Mouse (Mus musculus) neutrophil, adult 5-6 weeks (primary cell): Measurements from ENCODE around the gene Lrrc38. TPM values are rescaled to one million over a fixed set of nuclear protein-coding genes. Genes with fewer than 3 reads are reported as not detected.

Experiments
- total RNA-seq: library from RNA; stranded (forward); fragments of 200-1000 nt; gene quantifications from 2 replicates; pipeline ENCODE4 v1.2.3, GENCODE M21; 2017

Lrrc38 gene
- total RNA-seq, 1 experiment from 2014 or later: not detected

Other genes starting within 250 kb of the Lrrc38 start
- 66.9 and 68.1 TPM in 2 replicates for gene Prdm2, start 136.8 kb upstream of the Lrrc38 start, total RNA-seq
- gene Pdpn, start 50.2 kb upstream of the Lrrc38 start, total RNA-seq: not detected in 2 replicates
- not detected in 2 replicates for gene Pramel1, start 44.7 kb downstream of the Lrrc38 start, total RNA-seq
- gene Pramef8, start 62.7 kb downstream of the Lrrc38 start, total RNA-seq: 35.0 and 43.8 TPM in 2 replicates
- not detected in 2 replicates for gene Oog4, start 100.6 kb downstream of the Lrrc38 start, total RNA-seq
- gene Gm13043, start 161.6 kb downstream of the Lrrc38 start, total RNA-seq: not detected in 2 replicates
- not detected in 2 replicates for gene Gm13040, start 186.2 kb downstream of the Lrrc38 start, total RNA-seq
- gene BC080695, start 201.9 kb downstream of the Lrrc38 start, total RNA-seq: not detected in 2 replicates
- not detected in 2 replicates for gene Gm13057, start 202.0 kb downstream of the Lrrc38 start, total RNA-seq